Mouse (Mus musculus) megakaryocyte progenitor cell, adult 5-6 weeks (primary cell): ENCODE results near the gene Tbca. TPM values are rescaled to one million over a fixed set of nuclear protein-coding genes. Genes with fewer than 3 reads are reported as not detected.

ENCODE experiments used
- ATAC-seq: replicated peaks from 2 replicates; pipeline ENCODE4 v1.8.0; 2016; ENCODE audit warnings: mild to moderate bottlenecking, moderate TSS enrichment, inconsistent platforms; ENCODE audit not compliant: poor library complexity
- total RNA-seq, 2 experiments: library from RNA; stranded (forward) in 1 of 2; stranded (reverse) in 1 of 2; fragments of 157-497, 149-512 nt in 1 of 2; fragments of 200-1000 nt in 1 of 2; gene quantifications; 2 replicates each; pipeline versions ENCODE4 v1.2.3 to v1.2.4; 2015 to 2017

The Tbca gene
- total RNA-seq, 2 experiments from 2014 or later: 146 to 159 TPM

DNA sequence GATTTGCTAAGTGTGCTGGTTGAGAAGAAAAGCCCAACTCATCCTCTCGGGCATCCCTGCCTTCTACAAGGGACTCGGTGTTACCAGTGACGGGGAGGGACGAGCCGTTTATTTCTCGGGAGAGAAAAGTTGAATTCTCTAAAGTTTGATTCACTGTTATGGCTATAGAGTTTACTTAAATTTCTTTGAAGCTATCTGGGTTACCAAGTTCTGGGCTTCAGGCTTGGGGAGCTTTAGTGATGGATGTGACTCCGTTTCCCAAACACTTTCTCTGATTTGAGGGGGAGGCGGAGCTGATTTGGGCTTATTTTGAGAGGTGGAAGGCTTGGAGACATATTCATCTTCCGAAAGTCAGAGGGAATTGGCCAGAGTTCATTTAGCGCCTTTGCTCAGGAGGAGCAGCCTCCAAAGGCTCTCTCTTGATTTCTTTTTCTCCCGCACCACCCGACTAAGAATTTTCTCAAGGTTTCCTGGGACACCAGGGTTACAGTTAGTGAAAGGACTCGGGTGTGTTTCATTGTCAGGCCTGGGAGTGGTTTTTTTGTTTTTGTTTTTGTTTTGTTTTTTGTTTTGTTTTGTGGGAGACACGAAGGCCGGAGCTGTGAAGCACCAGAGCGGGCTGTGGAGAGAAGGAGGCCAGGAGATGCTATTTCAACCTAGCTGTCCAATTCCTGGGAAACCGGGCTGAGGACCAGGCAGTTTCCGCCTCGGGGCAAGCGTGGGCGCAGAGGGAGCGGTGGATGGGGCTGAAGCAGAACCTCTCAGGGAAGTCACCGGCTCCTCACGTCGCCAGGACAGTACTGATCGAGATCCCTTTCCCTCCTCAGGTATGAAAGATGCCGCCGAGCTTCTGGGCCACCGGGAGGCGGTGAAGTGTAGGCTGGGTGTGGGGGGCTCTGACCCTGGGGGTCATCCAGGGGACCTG, 87.8 kb downstream of the Tbca start:
- no peak for ATAC-seq

DNA sequence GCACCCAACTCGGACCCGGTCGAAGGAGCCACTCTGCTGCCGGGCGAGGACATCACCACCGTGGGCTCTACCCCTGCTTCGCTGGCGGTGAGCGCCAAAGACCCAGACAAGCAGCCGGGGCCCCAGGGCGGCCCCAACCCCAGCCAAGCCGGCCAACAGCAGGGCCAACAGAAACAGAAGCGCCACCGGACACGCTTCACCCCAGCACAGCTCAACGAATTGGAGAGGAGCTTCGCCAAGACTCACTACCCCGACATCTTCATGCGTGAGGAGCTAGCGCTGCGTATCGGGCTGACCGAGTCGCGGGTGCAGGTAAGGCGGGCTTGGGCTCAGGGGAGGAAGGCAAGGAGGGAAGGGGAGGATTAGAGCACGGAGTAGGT, 88.5 kb downstream of the Tbca start:
- no peak for ATAC-seq

DNA sequence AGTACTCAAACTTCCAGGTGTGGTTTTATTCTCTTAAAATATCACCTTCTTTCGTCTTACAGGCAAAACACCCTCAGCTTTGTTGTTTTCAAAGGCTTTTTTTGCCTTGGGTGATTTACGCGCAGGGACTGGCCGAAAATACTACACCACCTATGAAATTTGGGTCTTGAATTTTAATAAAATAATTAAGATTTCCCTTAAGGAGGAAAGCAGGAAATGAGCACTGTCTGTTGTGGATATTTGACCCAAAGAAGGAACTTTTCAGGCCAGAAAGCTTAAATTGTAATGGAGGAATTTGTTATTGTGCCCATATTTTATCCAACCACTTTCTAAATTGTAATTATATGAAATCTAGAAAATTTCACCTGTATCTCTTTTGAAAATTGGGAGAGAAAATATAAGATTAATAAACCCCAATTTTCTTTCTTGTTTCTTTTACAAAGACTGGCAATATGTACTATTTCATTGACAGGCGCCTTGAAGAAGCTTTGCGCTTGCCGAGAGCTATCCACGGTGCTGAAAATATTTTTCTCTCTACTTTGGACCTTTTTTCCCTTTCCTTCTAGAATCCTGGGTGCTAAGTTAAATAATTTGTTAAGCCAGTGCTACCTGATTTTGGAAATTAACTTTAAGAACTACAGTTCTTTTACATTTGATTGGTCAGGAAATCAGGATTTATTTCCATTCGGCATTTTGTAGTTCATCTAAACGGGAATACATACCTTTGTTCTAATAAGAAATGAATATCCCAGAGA, 89.5 kb downstream of the Tbca start:
- no peak for ATAC-seq

DNA sequence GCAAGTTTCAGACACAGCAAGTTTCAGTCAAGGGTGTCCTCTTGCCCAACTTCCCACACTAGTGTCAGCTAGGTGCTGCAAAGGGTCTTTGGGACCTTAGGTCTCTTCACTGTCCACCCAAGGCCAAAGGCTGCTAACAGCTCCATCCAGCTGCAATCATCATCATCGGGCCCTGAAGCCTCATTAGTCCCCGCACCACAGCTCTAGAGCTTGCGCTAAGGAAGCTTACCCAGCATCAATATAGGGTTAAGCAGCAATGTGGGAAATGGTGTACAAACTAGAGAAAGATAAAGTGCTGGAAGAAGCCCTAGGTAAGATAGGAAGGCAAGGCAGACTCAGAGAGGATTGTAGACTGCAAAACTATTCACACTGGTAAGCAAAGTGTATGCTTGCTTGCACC, 92.5 kb downstream of the Tbca start:
- no peak for ATAC-seq

DNA sequence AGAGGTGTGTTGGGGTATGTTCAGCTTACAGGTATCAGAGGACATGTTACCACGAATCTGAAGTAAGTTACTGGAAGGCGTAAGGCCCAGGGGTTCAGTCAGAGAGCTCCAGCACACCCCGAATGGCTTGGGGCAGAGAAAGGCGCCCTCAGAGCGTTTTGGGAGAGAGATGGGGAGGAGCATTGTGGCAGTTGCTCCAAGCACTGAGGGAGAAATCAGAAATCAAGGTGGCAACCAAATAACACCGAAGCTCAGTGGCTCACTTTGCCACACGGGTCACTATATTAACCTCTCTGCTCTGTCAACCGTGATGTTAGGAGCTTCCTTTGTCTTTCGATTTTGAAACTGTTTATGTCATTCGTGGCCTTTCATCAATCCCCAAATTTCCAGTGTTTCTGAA, 93.5 kb downstream of the Tbca start:
- ATAC-seq: no peak

DNA sequence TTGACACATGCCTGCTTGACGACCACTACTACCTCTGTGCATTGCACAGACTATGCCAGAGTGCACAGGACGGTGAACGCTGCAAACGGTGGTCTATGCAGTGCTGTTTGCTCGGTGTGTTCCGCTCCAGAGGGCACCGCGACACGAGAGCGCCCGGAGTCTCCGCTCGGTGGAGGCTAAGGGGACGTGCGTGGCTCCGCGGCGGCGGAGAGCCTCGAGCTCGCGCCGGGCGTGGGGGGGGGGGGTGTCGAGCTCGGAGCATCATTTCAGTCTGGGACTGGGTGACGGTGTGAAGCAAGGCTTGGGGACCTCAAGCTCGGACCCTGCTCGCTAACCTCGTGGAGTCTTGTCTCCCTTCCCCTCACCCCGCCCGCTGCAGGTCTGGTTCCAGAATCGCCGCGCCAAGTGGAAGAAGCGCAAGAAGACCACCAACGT, 94.0 kb downstream of the Tbca start:
- no peak for ATAC-seq

DNA sequence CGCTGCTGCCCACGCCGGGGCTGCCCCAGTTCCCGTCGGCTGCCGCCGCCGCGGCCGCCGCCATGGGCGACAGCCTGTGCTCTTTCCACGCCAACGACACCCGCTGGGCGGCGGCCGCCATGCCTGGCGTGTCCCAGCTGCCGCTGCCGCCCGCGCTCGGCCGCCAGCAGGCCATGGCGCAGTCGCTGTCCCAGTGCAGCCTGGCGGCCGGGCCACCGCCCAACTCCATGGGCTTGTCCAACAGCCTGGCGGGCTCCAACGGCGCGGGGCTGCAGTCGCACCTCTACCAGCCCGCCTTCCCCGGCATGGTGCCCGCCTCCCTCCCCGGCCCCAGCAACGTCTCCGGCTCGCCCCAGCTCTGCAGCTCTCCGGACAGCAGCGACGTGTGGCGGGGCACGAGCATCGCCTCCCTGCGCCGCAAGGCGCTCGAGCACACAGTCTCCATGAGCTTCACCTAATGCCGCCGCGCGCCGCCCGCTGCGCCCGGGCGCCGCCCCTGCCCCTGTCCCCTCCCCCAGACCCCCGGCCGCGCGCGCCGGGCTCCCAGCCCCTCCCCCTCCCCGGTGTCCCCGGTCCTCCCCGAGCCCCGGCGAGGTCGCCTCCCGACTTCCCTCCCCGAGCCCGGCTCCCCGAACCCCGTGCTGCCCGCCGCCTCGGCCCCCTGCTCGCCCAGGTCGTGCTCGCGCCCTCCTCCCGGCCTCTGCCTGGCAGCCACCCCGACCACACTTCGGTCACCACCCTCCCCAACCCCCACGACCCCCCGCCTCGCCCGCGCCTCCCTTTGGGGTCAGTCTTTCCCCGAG, 94.7 kb downstream of the Tbca start:
- ATAC-seq: peak; percentile 52; the same call in 1 of the 2 replicates

DNA sequence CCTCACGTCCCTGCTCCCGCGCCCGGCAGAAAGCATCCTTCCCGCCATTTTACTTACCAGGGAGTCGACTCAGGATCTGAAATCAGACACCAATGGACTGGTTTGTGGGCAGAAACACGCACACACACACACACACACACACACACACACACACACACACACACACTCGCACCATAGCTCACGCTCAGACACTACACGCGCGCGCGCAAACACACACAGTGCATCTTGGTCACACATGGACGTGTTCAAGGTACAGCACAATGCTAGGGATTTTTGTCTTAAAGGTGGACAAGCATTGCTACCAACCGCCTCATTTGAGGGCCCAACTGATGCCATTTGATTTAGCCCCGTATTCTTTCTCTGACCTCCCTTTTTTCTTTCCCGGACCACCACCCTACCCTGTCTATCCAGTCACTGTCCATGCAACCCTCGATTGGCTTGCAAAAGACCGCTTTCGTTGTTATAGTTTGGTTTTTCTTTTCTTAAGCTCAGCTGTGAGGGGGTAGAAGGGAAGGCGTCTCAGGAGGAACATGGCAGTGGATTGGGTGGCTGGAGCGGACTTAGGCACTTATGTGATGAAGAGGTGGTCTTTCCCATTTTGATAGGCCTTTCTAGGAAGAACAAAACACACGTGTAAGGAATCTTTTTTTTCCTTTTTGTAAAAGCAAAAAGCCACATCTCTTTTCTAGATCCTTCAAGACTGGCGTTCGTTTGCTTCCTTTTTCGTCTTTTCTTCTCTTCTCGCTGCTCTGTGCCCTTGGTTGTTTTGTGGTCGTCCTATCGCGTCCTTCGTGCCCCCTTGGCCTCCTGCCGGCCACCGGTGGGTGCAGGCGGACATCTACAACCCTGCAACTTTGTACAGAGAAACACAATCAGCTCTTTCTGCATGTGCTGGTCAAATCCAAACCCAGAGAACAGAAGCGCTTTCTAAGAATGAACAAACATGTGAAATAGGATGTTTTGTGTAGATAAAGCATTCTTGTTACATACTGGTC, 95.6 kb downstream of the Tbca start:
- ATAC-seq: no peak

DNA sequence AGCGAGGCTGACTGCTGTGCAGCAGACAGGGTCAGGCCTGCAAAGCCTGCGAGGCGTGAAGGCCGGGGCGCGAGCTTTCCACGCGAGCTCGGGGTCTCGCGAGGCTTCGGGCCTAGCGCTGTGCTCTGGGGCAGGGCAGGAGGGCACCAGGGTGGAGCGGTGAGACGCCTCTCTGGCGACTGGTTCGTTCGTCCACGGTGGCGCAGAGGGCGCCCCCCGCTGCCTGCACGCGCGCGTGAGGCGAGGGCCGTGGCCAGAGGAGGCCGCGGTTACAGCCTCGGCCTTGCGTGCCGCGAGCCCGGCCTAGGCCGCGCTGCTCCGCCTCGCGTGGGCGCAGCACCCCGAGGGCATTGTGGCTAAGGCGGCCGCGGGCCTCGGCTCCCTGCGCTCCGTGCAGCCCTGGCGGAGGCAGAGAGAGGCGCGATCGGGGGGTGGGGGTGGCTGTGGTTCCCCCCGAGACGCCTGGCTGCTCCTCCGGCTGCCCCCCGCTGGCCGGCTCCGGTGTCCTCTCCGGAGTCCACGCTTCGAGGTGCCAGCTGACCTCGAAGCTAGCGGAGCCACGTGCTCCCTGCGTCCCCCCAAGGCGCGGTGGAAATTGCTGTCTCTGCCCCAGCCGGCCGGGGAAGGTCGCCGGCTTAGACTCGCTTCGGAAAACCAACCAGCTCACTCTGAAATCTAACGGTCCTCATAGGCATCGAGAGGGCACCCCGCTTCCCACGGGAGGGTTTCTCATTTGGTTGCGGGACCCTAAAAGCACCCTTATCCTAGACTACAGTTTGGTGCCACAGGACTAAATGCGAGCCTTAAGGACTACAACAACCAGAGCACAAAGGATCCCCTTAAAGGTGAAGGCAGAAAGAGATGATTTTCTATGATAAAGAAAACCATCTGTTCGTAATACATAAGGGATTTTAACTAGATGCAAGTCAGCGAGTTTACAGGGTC, 96.9 kb downstream of the Tbca start:
- ATAC-seq: no peak

Other genes starting within 250 kb of the Tbca start
- gene Otp, start 86.7 kb downstream of the Tbca start, total RNA-seq (2015): not detected in 2 replicates
- gene Otp, start 86.7 kb downstream of the Tbca start, total RNA-seq (2017): not detected in 2 replicates
- gene Wdr41, start 187.4 kb downstream of the Tbca start, total RNA-seq (2015): 27.7 and 29.0 TPM in 2 replicates
- gene Wdr41, start 187.4 kb downstream of the Tbca start, total RNA-seq (2017): 19.1 and 19.4 TPM in 2 replicates